19 mouse cellular contexts compared by ENCODE assay signal in the genomic region with DNA sequence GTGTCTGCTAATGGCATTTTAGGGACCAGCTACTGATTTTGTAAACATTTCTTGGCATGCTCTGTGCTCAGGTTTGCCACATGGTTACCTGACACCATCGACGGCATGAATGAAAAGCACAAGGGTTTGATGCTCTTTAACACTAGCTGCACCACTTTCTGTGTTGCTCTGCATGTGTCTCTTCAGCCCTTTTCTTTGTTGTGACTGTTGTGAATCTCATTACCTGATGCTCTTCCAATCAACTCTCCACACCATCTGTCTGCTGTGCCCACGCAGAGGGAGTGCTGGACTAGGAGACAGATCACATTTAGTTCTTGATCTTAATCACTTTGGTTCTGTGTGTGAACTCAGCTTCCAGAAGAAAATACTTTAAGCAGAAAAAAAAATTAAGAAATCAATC.
A peak's percentile ranks its signal among the peaks of the same experiment; 100 is the strongest.
DNase-seq lines count a peak whose midpoint lies in the region; ATAC-seq and TF ChIP-seq lines count a peak whose summit lies in the region.
"Had no signal": no experiment of that assay in that cellular context is flagged by ENCODE, and none has a peak within 500 bp of the region (broad histone marks: within the 10 kb centered on the region; RNA-seq: fewer than 3 reads in every experiment).

No protein-coding gene starts in this region.

- no peaks in the 10 kb centered on the region for H3K36me3 ChIP-seq in forebrain, embryonic 14.5 days (ENCODE audit: control insufficient read depth, insufficient read depth, low read length)
- H3K36me3 ChIP-seq in forebrain, postnatal 0 days (ENCODE audit: insufficient read depth) = no peaks in the 10 kb centered on the region
- no peaks in the 10 kb centered on the region for H3K36me3 ChIP-seq in kidney, adult 2 months (ENCODE audit: control insufficient read depth, insufficient read depth, low read length)
- H3K36me3 ChIP-seq: embryonic facial prominence, embryonic 13.5 days; hindbrain, embryonic 15.5 days had no signal

- 11% methylated on average over 3 of the region's 3 CpGs for WGBS in forebrain, embryonic 14.5 days
- WGBS in forebrain, postnatal 0 days = 16% methylated on average over 3 of the region's 3 CpGs
- WGBS in kidney, adult 2 months = 38% methylated on average over 3 of the region's 3 CpGs

- ATAC-seq in forebrain, embryonic 14.5 days = peak; percentile 62
- ATAC-seq in forebrain, postnatal 0 days = no peak
- ATAC-seq: inflammation-experienced regulatory T-cells, adult 6 months; intestine, postnatal 0 days had no signal

- H3K27me3 ChIP-seq in forebrain, embryonic 14.5 days (replicated peaks; ENCODE audit: control insufficient read depth, insufficient read depth, low read length) = no peaks in the 10 kb centered on the region
- H3K27me3 ChIP-seq in forebrain, postnatal 0 days (ENCODE audit: insufficient read depth, low read length) = no peaks in the 10 kb centered on the region
- H3K27me3 ChIP-seq in kidney, adult 2 months (replicated peaks; ENCODE audit: control insufficient read depth, insufficient read depth, low read length) = no peaks in the 10 kb centered on the region
- H3K27me3 ChIP-seq: embryonic facial prominence, embryonic 13.5 days; hindbrain, embryonic 15.5 days had no signal

- H3K9me3 ChIP-seq in forebrain, embryonic 14.5 days (replicated peaks; ENCODE audit: control insufficient read depth, low read length) = no peaks in the 10 kb centered on the region
- no peaks in the 10 kb centered on the region for H3K9me3 ChIP-seq in forebrain, postnatal 0 days (ENCODE audit: low read length)
- H3K9me3 ChIP-seq: embryonic facial prominence, embryonic 13.5 days; hindbrain, embryonic 15.5 days had no signal

- no peak for TF ChIP-seq CTCF in forebrain, postnatal 0 days (IDR thresholded peaks at IDR 0.05; ENCODE audit: low read depth)
- TF ChIP-seq CTCF in layer of hippocampus, adult 2 months (conservative IDR thresholded peaks at IDR 0.05) = no peak
- no peak for TF ChIP-seq CTCF in brain, embryonic 14.5 days (IDR thresholded peaks at IDR 0.05; ENCODE audit: borderline replicate concordance, extremely low read depth, insufficient read depth, insufficient read length)
- TF ChIP-seq CTCF in kidney, adult 2 months (conservative IDR thresholded peaks at IDR 0.05; ENCODE audit: insufficient read depth, insufficient read length, low read depth, low read length) = no peak

- H3K4me2 ChIP-seq in forebrain, embryonic 14.5 days (ENCODE audit: low read length) = no peak overlapping the region
- H3K4me2 ChIP-seq in forebrain, postnatal 0 days (ENCODE audit: low read depth) = no peak overlapping the region
- H3K4me2 ChIP-seq: embryonic facial prominence, embryonic 13.5 days; hindbrain, embryonic 15.5 days had no signal

- no peak overlapping the region for H3K9ac ChIP-seq in forebrain, embryonic 14.5 days (ENCODE audit: low read length)
- no peak overlapping the region for H3K9ac ChIP-seq in forebrain, postnatal 0 days
- H3K9ac ChIP-seq: embryonic facial prominence, embryonic 13.5 days; hindbrain, embryonic 15.5 days had no signal

- no peak for TF ChIP-seq POLR2A in brain, embryonic 14.5 days (IDR thresholded peaks at IDR 0.05; ENCODE audit: borderline replicate concordance, extremely low read depth, insufficient read depth, insufficient read length, poor library complexity, severe bottlenecking)
- TF ChIP-seq POLR2A in kidney, adult 2 months (IDR thresholded peaks at IDR 0.05; ENCODE audit: low read depth, low read length) = no peak

- no peaks in the 10 kb centered on the region; the same call in 1 of the 2 replicates for H3K4me1 ChIP-seq in forebrain, embryonic 14.5 days (ENCODE audit: control insufficient read depth, insufficient read depth, low read length)
- no peaks in the 10 kb centered on the region for H3K4me1 ChIP-seq in forebrain, postnatal 0 days (ENCODE audit: insufficient read depth)
- H3K4me1 ChIP-seq in kidney, adult 2 months (ENCODE audit: control insufficient read depth, insufficient read depth, low read length) = no peaks in the 10 kb centered on the region
- H3K4me1 ChIP-seq: embryonic facial prominence, embryonic 13.5 days; hindbrain, embryonic 15.5 days had no signal

- DNase-seq in forebrain, embryonic 14.5 days (ENCODE audit: low spot score) = peak; percentile 60
- no peak for DNase-seq in forebrain, postnatal 0 days
- DNase-seq in layer of hippocampus, adult 11-12 months (ENCODE audit: low spot score) = peak; percentile 6
- DNase-seq in layer of hippocampus, adult 2 months (ENCODE audit: low spot score in 2 of 2) = no peak
- peak; percentile 23 for DNase-seq in brain, adult 2 months (ENCODE audit: low read depth, low spot score)
- DNase-seq in brain, embryonic 14.5 days (ENCODE audit: low read depth) = peak; percentile 75
- no peak for DNase-seq in kidney, adult 2 months
- DNase-seq: adrenal gland, adult 2 months; adrenal gland, postnatal 25 days; cerebellum, adult 11 months; cerebellum, adult 8-10 months; gastrocnemius, adult 2 months; gastrocnemius, postnatal 25 days; heart, postnatal 10 days; heart, postnatal 4 days had no signal

- no peak overlapping the region for H3K27ac ChIP-seq in forebrain, embryonic 14.5 days (ENCODE audit: low read depth, low read length)
- H3K27ac ChIP-seq in forebrain, postnatal 0 days (ENCODE audit: low read depth, low read length) = no peak overlapping the region
- H3K27ac ChIP-seq in layer of hippocampus, adult 2 months = no peak overlapping the region
- H3K27ac ChIP-seq in kidney, adult 2 months (ENCODE audit: insufficient read depth, low read depth, low read length) = no peak overlapping the region
- H3K27ac ChIP-seq: embryonic facial prominence, embryonic 13.5 days; gastrocnemius, adult 2 months; hindbrain, embryonic 15.5 days had no signal

- H3K4me3 ChIP-seq in forebrain, embryonic 14.5 days (ENCODE audit: low read depth, low read length) = no peak overlapping the region
- no peak overlapping the region for H3K4me3 ChIP-seq in forebrain, postnatal 0 days (ENCODE audit: low read depth, low read length)
- H3K4me3 ChIP-seq in layer of hippocampus, adult 2 months = no peak overlapping the region
- H3K4me3 ChIP-seq in kidney, adult 2 months (ENCODE audit: insufficient read depth, low read depth, low read length) = no peak overlapping the region
- H3K4me3 ChIP-seq: embryonic facial prominence, embryonic 13.5 days; gastrocnemius, adult 2 months; hindbrain, embryonic 15.5 days had no signal

Comparison
In these comparisons a context has a peak if more than half of its experiments do, and no peak if none do; other contexts are left out.
1. DNase-seq: peak in forebrain, embryonic 14.5 days (single experiment), layer of hippocampus, adult 11-12 months (single experiment), brain, adult 2 months (single experiment) and brain, embryonic 14.5 days (single experiment); none in forebrain, postnatal 0 days (single experiment), layer of hippocampus, adult 2 months (0 of 2) and kidney, adult 2 months (single experiment).